Mouse (Mus musculus): ENCODE measurements around the gene Nktr.

DNA sequence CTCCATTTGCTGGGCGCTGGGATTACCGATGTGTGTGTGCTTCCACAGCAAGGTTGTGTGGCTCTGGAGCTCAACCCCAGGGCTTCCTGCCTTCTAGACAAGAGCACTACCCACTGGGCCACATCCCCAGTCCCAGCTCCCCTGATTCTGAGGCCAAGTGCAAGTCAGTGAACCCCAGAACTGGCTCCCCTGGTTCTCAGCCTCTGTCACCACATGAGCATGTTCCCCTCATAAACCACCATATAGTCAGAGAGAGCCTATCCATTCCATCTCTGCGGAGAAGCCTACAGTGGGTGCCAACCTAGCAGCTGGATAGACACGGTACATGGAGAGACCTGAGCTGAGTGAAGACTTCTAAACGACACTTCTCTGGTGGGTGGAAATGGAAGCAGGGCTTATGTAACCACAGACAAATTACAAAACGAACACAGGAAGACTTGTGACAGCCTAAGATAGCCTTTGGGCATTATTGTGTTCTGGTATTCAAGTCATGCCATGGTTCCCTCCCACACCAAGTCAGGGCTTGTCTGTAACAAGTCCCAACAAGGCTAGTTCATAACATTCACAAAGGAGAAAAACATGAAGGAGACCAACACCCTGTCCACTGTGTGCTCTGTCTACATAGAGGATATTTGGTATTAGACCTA is 12.8 kb upstream of the Nktr start:
- TF ChIP-seq POLR2A (IDR thresholded peaks at IDR 0.05; ENCODE audit: low read depth, low read length) (no peak), CTCF (IDR thresholded peaks at IDR 0.05; ENCODE audit: extremely low read depth, insufficient read depth, insufficient read length, insufficient replicate concordance) (no peak)
